In genomic region chr1:37222002-37222401, GRCm38 (mm10) we compare ENCODE assay signal across 20 mouse cellular contexts. TPM values are rescaled to one million over a fixed set of nuclear protein-coding genes. Genes with fewer than 3 reads are reported as not detected.
"Had no signal": no experiment of that assay in that cellular context is flagged by ENCODE, and none has a peak within 500 bp of the region (broad histone marks: within the 10 kb centered on the region; RNA-seq: fewer than 3 reads in every experiment).

No protein-coding gene starts in this region.

- H3K9me3 ChIP-seq: limb, embryonic 10.5 days; limb, embryonic 13.5 days; liver, embryonic 12.5 days; liver, embryonic 15.5 days; lung, embryonic 15.5 days had no signal

- DNase-seq: kidney, adult 2 months; kidney, postnatal 36 days; layer of hippocampus, adult 9-11 months; liver; lung, adult 18-20 months; lung, postnatal 10 days; lung, postnatal 36 days; midbrain, embryonic 14.5 days; thymus, postnatal 25 days had no signal

- H3K27ac ChIP-seq: kidney, postnatal 0 days; limb, embryonic 10.5 days; limb, embryonic 13.5 days; liver, embryonic 12.5 days; liver, embryonic 15.5 days; lung, embryonic 15.5 days had no signal

- H3K27me3 ChIP-seq: limb, embryonic 13.5 days; liver, embryonic 15.5 days; lung, embryonic 15.5 days had no signal

- H3K4me1 ChIP-seq: limb, embryonic 10.5 days; limb, embryonic 13.5 days; liver, embryonic 12.5 days; liver, embryonic 15.5 days; lung, embryonic 15.5 days; megakaryocyte, embryonic 14.5 days had no signal

- H3K4me3 ChIP-seq: limb, embryonic 10.5 days; limb, embryonic 13.5 days; liver, embryonic 12.5 days; liver, embryonic 15.5 days; lung, embryonic 15.5 days; megakaryocyte, embryonic 14.5 days had no signal

- ATAC-seq: liver, embryonic 12.5 days had no signal

- H3K4me2 ChIP-seq: limb, embryonic 13.5 days; liver, embryonic 12.5 days; liver, embryonic 15.5 days; lung, embryonic 15.5 days; midbrain, embryonic 11.5 days had no signal

- H3K36me3 ChIP-seq: limb, embryonic 10.5 days; limb, embryonic 13.5 days; liver, embryonic 12.5 days; liver, embryonic 15.5 days; lung, embryonic 15.5 days had no signal

- H3K9ac ChIP-seq: limb, embryonic 13.5 days; liver, embryonic 12.5 days; liver, embryonic 15.5 days; lung, embryonic 15.5 days had no signal

RNA-seq across cellular contexts. Expression of gene Cnga3, which starts 7.8 kb away (rescaled TPM):
- polyA plus RNA-seq: kidney, adult 2 months; kidney, embryonic 14.5 days; kidney, postnatal 0 days; limb, embryonic 10.5 days; limb, embryonic 13.5 days; liver, embryonic 12.5 days; liver, embryonic 15.5 days; lung, embryonic 15.5 days; midbrain, embryonic 11.5 days; neural tube, embryonic 11.5 days; neural tube, embryonic 14.5 days had no signal
